ENCODE assay signal across 8 mouse cellular contexts in the genomic region with DNA sequence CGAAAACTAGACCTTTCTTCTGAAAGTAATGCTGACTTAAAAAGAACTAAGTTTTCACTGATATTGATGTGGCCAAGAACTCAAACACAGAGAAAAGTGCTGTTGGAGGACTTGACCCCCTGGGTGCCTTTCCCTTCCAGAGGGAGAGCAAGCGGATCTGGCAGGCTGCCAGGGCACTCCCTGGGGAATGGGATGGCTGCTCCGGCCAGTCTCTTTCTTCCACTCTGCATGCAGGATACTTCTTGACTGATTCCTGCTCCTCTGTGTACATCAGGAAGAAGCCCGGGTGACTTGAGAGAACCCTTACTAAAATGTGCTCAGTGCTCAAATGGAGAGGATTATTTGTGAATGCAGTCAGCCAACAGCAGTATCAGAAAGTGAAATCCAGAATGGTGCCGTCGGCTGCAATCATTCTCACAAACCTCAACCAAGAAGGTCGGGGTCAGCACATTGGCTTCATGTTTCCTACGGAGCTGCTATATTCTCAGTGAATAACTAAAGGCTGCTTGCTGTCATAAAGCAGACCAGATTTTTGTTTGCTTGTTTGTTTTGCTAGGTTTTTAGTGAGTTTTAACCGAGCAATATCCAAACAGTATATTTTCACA.
DNase-seq lines count a peak whose midpoint lies in the region; ATAC-seq lines count a peak whose summit lies in the region.

No protein-coding gene starts in this region.

- H3K27me3 ChIP-seq in forebrain, embryonic 10.5 days (ENCODE audit: poor library complexity, severe bottlenecking) = no peaks in the 10 kb centered on the region
- H3K27me3 ChIP-seq in forebrain, embryonic 12.5 days = no peaks in the 10 kb centered on the region

- DNase-seq in forebrain, embryonic 10.5 days (ENCODE audit: extremely low spot score, low spot score) = no peak
- DNase-seq in adrenal gland, postnatal 10 days = peak; percentile 93
- DNase-seq in gastrocnemius, postnatal 36 days = peak; percentile 77 to 87
- DNase-seq in kidney, adult 8-10 months = peak; percentile 80 to 87
- DNase-seq in lung, postnatal 36 days = peak; percentile 82

- H3K9ac ChIP-seq in forebrain, embryonic 12.5 days = no peak overlapping the region

- no peak overlapping the region for H3K4me2 ChIP-seq in forebrain, embryonic 12.5 days

- ATAC-seq in forebrain, embryonic 12.5 days (ENCODE audit: low FRiP score) = no peak
- ATAC-seq in megakaryocyte, adult 5-6 weeks (ENCODE audit: poor library complexity, severe bottlenecking) = no peak
- ATAC-seq in CD4-positive, CD25-positive, alpha-beta regulatory T cell, adult 4 months = no peak

- peaks cover 45% of the 10 kb centered on the region for H3K4me1 ChIP-seq in forebrain, embryonic 10.5 days
- H3K4me1 ChIP-seq in forebrain, embryonic 12.5 days = peaks cover 12% of the 10 kb centered on the region

- 62% methylated on average over 9 of the region's 9 CpGs for WGBS in forebrain, embryonic 10.5 days
- WGBS in forebrain, embryonic 12.5 days = 54% methylated on average over 9 of the region's 9 CpGs

- intact Hi-C loops in gastrocnemius, postnatal 36 days (cut with DNase I) = no loop called here

- peak overlapping the region; percentile 59; the same call in 1 of the 2 replicates for H3K27ac ChIP-seq in forebrain, embryonic 10.5 days
- no peak overlapping the region for H3K27ac ChIP-seq in forebrain, embryonic 12.5 days

- H3K4me3 ChIP-seq in forebrain, embryonic 10.5 days = no peak overlapping the region
- no peak overlapping the region for H3K4me3 ChIP-seq in forebrain, embryonic 12.5 days (replicated peaks)

- H3K9me3 ChIP-seq in forebrain, embryonic 10.5 days = no peaks in the 10 kb centered on the region
- H3K9me3 ChIP-seq in forebrain, embryonic 12.5 days = no peaks in the 10 kb centered on the region

- peaks cover 11% of the 10 kb centered on the region for H3K36me3 ChIP-seq in forebrain, embryonic 10.5 days (replicated peaks)
- H3K36me3 ChIP-seq in forebrain, embryonic 12.5 days (replicated peaks) = 0 out of 2 replicates have a peak, but pooled peaks cover 4% of the 10 kb centered on the region
